Mouse (Mus musculus) frontal cortex, adult (tissue): ENCODE measurements at regions not wholly inside any gene's neighbourhood (a gene's known extent, or its start where the extent isn't known, plus 50 kb on each side); places are given as distances from the start of the nearest gene placed in this dataset.
A peak's percentile ranks its signal among the peaks of the same experiment; 100 is the strongest.

Experiments used
- ATAC-seq: cut with Nextera tagmentation; 2 replicates; pipeline ENCODE4 v1.9.2; 2017; ENCODE audit warnings: mild to moderate bottlenecking, moderate library complexity, mixed read lengths; ENCODE audit not compliant: low TSS enrichment

GRCm38 (mm10) chr12:35317046-35317445 is 217.8 kb downstream of the Ahr start:
- ATAC-seq: no peak

- ATAC-seq: no peak
Measured at GRCm38 (mm10) chr12:35314035-35314434, 220.8 kb downstream of the Ahr start.

- ATAC-seq: no peak
Measured at GRCm38 (mm10) chr12:35313191-35313925, 221.5 kb downstream of the Ahr start.

GRCm38 (mm10) chr12:35308537-35308936 is 226.3 kb downstream of the Ahr start:
- peak; percentile 90 for ATAC-seq

- ATAC-seq: peak; percentile 50
Measured at GRCm38 (mm10) chr12:35303764-35304717, 230.8 kb downstream of the Ahr start.

GRCm38 (mm10) chr12:35303188-35303587 is 231.7 kb downstream of the Ahr start:
- no peak for ATAC-seq

- no peak for ATAC-seq
Measured at GRCm38 (mm10) chr12:35294668-35295067, 240.2 kb downstream of the Ahr start.

- no peak for ATAC-seq
Measured at GRCm38 (mm10) chr12:35293566-35293965, 241.3 kb downstream of the Ahr start.

- ATAC-seq: no peak
Measured at GRCm38 (mm10) chr12:35291941-35292341, 242.9 kb downstream of the Ahr start.

- ATAC-seq: no peak
Measured at GRCm38 (mm10) chr12:35287974-35288373, 241.0 kb downstream of the Snx13 start.

- ATAC-seq: no peak
Measured at GRCm38 (mm10) chr12:35287570-35287969, 240.6 kb downstream of the Snx13 start.

- no peak for ATAC-seq
Measured at GRCm38 (mm10) chr12:35286974-35287553, 240.1 kb downstream of the Snx13 start.

- ATAC-seq: no peak
Measured at GRCm38 (mm10) chr12:35284345-35284744, 237.4 kb downstream of the Snx13 start.

- no peak for ATAC-seq
Measured at GRCm38 (mm10) chr12:35283925-35284324, 236.9 kb downstream of the Snx13 start.

GRCm38 (mm10) chr12:35283407-35283806 is 236.4 kb downstream of the Snx13 start:
- no peak for ATAC-seq

- no peak for ATAC-seq
Measured at GRCm38 (mm10) chr12:35269465-35269864, 222.5 kb downstream of the Snx13 start.

- ATAC-seq: no peak
Measured at GRCm38 (mm10) chr12:35268006-35268405, 221.0 kb downstream of the Snx13 start.

- no peak for ATAC-seq
Measured at GRCm38 (mm10) chr12:35267023-35267654, 220.2 kb downstream of the Snx13 start.

GRCm38 (mm10) chr12:35259781-35260180 is 212.8 kb downstream of the Snx13 start:
- no peak for ATAC-seq

- ATAC-seq: no peak
Measured at GRCm38 (mm10) chr12:35255723-35256401, 208.9 kb downstream of the Snx13 start.

- no peak for ATAC-seq
Measured at GRCm38 (mm10) chr12:35248476-35248875, 201.5 kb downstream of the Snx13 start.
